Mouse (Mus musculus) kidney, postnatal 36 days (tissue): ENCODE results near the gene 1700029F12Rik.

Experiments
- DNase-seq, 2 experiments: peaks; one replicate each; pipeline ENCODE4 v3.0.0; 2021 to 2022; ENCODE audit warnings: mixed read lengths in 2 of 2

Gene 1700029F12Rik

GRCm38 (mm10) chr13:97034262-97034661, at the start of gene 1700029F12Rik:
Gene 1700029F12Rik (minus strand): TSS chr13:97034362.
- no peak for DNase-seq

GRCm38 (mm10) chr13:97082432-97082831, 48.3 kb upstream of the 1700029F12Rik start:
- DNase-seq, result no peak

GRCm38 (mm10) chr13:97080615-97081014, 46.5 kb upstream of the 1700029F12Rik start:
- no peak for DNase-seq

GRCm38 (mm10) chr13:97080201-97080600, 46.0 kb upstream of the 1700029F12Rik start:
- no peak for DNase-seq

DNA sequence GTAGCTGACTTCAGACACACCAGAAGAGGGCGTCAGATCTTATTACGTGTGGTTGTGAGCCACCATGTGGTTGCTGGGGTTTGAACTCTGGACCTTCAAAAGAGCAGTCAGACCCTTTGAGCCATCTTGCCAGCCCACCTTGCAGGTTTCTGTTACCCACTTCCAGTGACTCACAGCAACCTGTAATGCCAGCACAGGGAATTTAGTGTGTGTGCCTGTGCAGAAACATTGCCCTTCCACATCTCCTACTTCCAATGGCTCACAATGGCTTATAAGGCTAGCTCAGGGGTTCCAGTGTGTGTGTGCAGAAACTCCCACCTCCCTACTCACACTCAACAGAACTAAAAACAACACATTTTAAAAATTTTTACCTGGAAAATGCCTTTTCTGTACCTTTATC, 43.4 kb upstream of the 1700029F12Rik start:
- DNase-seq, result no peak

DNA sequence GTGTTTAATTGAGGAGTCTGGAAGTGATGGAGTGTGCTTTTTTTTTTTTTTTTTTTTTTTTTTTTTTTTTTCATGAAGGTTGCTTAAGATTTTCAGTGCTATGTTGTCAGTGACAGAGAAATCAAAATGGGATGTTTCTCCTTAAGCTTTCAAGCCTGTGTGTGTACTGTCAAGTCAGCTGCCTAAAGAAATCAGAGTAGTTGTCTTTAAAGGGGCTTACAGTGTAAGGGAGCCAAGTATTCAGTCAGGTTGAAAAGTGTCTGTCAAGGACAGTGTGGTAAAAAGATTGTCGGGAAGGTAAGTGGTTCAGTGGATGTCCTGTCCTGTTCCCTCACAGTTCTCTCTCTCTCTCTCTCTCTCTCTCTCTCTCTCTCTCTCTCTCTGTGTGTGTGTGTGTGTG, 39.3 kb upstream of the 1700029F12Rik start:
- DNase-seq, result no peak

DNA sequence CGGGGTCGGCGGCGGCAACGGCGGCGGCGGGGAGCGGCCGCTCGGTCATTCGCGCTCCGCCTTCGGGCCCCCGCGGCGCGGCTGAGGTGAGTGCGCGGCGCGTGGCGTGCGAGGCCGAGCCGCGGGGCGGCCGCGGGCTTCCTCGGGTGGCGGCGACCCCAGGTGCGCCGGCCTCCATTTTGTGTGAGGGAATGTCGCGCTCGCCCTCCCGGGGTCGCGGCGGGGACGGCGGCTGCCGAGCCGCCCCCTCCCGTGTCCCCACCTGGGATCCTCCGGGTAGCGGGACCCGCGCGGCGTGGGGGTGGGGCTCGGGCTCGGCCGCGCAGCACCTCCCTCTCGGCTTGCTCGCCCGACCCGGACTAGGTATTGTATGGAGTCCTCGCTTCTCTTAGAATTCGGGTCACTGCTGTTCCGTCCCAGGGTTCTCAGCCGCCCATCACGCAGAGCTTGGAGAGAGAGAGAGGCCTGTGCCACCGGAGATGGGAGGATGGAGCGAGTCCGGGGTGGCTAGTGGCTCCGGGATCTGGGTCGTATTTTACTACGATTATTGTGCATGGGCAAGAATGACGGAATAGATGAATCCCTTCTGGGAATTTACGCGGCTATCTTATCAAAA, 37.6 kb upstream of the 1700029F12Rik start:
- peak in 1 of 2 experiments; percentile 24 for DNase-seq

- peak in 1 of 2 experiments; percentile 25 for DNase-seq
These were observed 36.9 kb upstream of the 1700029F12Rik start for GRCm38 (mm10) chr13:97070931-97071625.

GRCm38 (mm10) chr13:97068151-97068550, 34.0 kb upstream of the 1700029F12Rik start:
- no peak for DNase-seq

DNA sequence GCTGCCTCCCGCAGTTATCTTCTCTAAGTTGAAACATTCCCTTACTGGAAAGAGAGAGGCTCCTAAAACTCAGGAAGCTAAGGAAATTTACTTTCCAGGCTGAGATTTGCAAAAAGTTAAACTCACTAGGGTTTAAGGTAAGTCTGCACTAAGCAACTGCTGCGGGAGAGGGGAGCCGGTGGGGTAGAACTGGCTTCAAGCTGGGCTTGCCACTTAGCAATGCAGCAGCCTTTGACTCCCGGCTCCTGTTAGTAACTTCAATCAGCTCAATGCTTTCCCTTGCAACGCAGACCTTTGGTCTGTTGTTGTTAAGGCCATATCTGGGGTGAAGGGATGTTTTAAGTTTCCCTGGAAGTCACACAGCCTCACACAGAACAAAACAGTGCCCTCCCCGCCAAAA, 33.5 kb upstream of the 1700029F12Rik start:
- DNase-seq, result no peak

DNA sequence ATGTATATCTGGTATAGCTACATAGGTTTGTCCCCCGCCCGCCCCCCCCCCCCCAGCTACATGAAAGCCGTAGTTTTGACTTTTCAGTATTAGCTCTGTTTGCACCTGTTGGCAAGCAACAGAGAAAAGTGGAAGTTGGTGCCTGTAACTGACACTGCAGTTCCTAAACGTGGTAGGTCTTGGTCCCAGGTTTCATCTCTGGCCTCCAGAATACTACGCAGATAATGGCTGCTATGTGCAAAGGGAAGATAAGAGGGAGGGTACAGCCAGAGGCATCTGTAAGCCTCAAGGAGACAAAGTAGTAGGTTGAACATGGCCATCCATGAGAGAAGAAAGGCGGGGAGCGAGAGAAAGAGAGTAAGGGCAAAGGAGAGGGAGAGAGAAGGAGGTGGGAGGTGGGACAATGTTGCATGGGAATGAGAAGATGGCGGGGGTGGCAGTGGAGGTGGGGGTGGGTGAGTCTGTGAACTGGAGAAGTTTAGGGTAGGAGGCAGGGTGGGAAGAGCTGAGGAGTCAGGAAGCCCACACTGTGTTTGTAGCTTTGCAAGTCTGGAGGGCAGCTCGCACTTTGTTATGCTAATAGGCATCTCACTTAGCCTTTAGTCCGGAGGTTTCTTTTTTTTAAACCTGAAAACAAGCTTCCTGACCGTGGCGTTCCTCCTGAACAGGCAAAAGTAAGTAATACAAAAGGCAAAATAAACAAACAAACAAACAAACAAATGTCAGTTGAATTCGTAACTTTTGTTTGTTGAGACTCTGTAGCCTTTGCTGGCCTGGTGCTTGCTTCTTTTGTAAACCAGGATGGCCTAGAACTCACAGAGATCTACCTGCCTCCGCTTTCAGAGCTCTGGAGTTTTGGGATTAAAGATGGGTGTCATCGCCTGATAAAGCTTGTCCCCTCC, 32.7 kb upstream of the 1700029F12Rik start, which contains the start of gene Fam169a:
TSS of gene Fam169a (plus strand) at position 638 of the 902 bp plus-strand sequence.
- DNase-seq, result no peak

GRCm38 (mm10) chr13:97064844-97065621, 30.9 kb upstream of the 1700029F12Rik start:
- DNase-seq, result peak in 1 of 2 experiments; percentile 15

DNA sequence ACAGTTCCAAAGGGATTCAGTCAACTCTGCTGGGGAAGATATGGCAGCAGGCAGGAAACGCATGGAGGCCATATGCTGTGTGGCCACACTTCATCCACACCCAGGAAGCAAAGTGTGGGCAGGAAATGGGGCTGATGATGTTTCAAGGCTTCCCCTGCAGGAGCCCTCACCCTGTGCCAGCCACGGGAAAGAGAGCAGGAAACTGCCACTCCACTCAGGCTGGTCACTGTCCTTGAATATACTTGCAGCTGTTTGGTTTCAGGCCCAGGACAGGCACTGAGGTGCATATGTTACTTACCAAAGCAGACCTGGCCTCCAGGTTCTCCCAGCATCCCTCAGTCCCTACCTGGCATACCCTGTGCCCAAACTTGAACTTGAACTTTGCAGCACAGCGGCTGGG, 30.3 kb upstream of the 1700029F12Rik start:
- no peak for DNase-seq

- DNase-seq, result no peak
These were observed 29.3 kb upstream of the 1700029F12Rik start for GRCm38 (mm10) chr13:97063431-97063830.

GRCm38 (mm10) chr13:97062151-97062550, 28.0 kb upstream of the 1700029F12Rik start:
- no peak for DNase-seq

DNA sequence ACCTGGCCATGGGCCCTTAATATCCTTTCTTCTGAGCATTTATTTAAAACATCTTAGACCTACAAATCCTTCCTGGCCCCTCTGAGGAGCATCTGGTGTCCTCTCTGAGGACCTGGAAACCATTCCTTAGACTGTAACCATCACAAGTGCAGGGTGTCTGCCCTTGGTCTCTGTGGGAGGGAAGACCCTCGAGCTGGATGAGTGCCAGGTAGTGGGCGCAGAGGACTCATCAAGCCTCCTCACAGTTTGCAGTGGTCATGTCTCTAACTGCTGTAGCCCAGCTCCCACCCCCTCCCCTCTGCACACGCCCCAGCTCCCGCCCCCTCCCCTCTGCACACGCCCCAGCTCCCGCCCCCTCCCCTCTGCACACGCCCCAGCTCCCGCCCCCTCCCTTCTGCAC, 26.2 kb upstream of the 1700029F12Rik start:
- DNase-seq, result no peak

GRCm38 (mm10) chr13:97059746-97060145, 25.6 kb upstream of the 1700029F12Rik start:
- DNase-seq, result no peak

GRCm38 (mm10) chr13:97057817-97058216, 23.7 kb upstream of the 1700029F12Rik start:
- DNase-seq, result no peak

DNA sequence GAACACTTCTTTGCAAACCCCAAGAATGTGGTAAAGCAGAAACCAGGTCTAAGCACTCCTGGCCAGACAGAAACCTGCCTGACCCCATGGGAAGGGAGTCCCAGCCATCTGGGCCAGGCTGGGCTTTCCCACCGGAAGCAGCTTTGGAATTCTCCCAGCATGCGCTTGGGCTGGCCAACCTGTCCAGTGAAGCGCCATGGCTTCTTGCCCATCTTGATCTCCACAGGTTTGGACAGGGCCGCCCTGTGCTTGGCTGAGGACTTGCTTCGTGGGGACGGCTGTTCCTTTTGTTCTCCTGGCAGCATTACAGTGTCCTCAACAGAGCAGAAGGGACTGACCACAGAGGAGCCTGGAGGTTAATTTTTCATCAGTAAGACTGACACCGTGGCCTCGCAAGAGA, 19.7 kb upstream of the 1700029F12Rik start:
- DNase-seq, result peak in 1 of 2 experiments; percentile 33

GRCm38 (mm10) chr13:97052667-97053066, 18.5 kb upstream of the 1700029F12Rik start:
- DNase-seq, result peak; percentile 46 to 82

GRCm38 (mm10) chr13:97051158-97051557, 17.0 kb upstream of the 1700029F12Rik start:
- DNase-seq, result peak; percentile 73 to 77

GRCm38 (mm10) chr13:97030075-97030474, 4.1 kb downstream of the 1700029F12Rik start:
- no peak for DNase-seq
